Mouse (Mus musculus) mouse embryonic stem cell (cell line): ENCODE measurements at regions not wholly inside any gene's neighbourhood (a gene's known extent, or its start where the extent isn't known, plus 50 kb on each side); places are given as distances from the start of the nearest gene placed in this dataset.

Experiments used
- in situ Hi-C, 2 experiments: fragments of 300-500 bp; cut with MboI; formaldehyde crosslinking; loops; 1 replicate in 1 of 2; 3 replicates in 1 of 2; pipeline ENCODE4 v1.14.3; 2019 to 2020; ENCODE audit warnings: low sequenced_read_pairs in 2 of 2, low pct_unique_long_range_greater_than_20kb in 1 of 2, mixed read lengths in 1 of 2; ENCODE audit not compliant: unreplicated experiment in 1 of 2

- in situ Hi-C loops = loop anchor here in 1 of 2 experiments (25.0 kb wide), 1 partner anchor 713 kb away; no protein-coding TSS in a partner anchor
These were observed 174.6 kb downstream of the Nrip1 start for GRCm38 (mm10) chr16:76199006-76199405.

DNA sequence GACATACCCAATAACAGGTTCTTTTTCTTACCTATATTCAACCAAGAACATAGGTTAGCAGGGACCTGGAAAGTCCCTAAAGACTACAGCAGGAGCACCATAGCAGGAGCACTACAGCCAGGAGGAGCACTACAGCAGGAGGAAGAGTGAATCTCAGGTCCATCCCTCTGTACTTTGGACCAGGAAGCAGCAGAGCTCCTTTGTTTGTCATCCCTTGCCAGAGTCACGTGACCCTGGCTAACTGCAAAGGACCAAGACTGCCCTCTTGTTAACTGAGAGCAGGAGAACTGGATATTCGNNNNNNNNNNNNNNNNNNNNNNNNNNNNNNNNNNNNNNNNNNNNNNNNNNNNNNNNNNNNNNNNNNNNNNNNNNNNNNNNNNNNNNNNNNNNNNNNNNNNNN lies 172.2 kb upstream of the Samsn1 start:
- in situ Hi-C loops = loop anchor here in 1 of 2 experiments (25.0 kb wide), 1 partner anchor 718 kb away; no protein-coding TSS in a partner anchor

GRCm38 (mm10) chr16:76191135-76191534 lies 169.1 kb upstream of the Samsn1 start:
- in situ Hi-C loops = loop anchor here in 1 of 2 experiments (25.0 kb wide), 1 partner anchor 721 kb away; no protein-coding TSS in a partner anchor

GRCm38 (mm10) chr16:76183556-76183955 lies 161.5 kb upstream of the Samsn1 start:
- in situ Hi-C loops = loop anchor here in 1 of 2 experiments (25.0 kb wide), 1 partner anchor 729 kb away; no protein-coding TSS in a partner anchor

- in situ Hi-C loops = loop anchor here in 1 of 2 experiments (25.0 kb wide), 1 partner anchor 729 kb away; no protein-coding TSS in a partner anchor
These were observed 161.0 kb upstream of the Samsn1 start for GRCm38 (mm10) chr16:76183105-76183504.

DNA sequence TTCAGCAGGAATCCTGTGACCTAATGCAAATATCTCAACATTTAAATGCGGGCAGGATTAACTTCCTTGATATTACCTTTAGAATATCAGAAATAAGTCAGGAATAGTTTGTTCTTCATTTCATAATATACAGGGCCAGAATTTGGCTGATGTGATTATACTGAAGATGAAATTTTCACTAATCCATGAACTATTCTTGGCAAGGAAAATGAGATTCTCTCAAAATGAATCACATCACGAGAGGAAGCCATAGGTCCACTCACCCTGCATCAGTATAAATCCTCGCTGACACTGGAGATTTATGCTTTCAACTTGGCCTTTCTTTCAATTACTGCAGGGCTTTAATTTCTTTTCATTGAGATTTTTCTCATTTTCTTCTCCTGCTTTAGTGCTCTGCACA lies 159.5 kb upstream of the Samsn1 start:
- in situ Hi-C loops = loop anchor here in 1 of 2 experiments (25.0 kb wide), 1 partner anchor 731 kb away; no protein-coding TSS in a partner anchor

- in situ Hi-C loops = no loop called here
These were observed 145.6 kb upstream of the Samsn1 start for GRCm38 (mm10) chr16:76167651-76168050.

GRCm38 (mm10) chr16:76160879-76161278 lies 138.8 kb upstream of the Samsn1 start:
- in situ Hi-C loops = no loop called here

DNA sequence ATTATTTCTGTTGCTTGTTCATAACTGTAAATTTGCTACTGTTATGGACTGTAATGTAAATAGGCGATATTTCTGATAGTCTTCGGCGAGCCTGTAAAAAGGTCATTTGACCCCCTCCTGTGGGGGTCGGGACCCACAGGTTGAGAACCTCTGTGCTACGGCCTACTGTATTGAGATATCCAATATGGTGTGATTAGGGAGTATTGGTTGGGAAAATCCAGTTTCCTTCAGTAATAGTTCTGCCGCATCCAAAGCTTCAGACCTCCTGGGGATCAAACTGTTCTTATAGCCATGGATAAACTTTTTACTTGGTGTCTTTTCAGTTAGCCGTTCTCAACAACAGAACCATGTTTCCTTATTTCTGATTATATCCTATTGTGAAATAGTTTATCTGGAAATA lies 136.5 kb upstream of the Samsn1 start:
- in situ Hi-C loops = no loop called here

- in situ Hi-C loops = no loop called here
These were observed 131.9 kb upstream of the Samsn1 start for GRCm38 (mm10) chr16:76153766-76154525.

DNA sequence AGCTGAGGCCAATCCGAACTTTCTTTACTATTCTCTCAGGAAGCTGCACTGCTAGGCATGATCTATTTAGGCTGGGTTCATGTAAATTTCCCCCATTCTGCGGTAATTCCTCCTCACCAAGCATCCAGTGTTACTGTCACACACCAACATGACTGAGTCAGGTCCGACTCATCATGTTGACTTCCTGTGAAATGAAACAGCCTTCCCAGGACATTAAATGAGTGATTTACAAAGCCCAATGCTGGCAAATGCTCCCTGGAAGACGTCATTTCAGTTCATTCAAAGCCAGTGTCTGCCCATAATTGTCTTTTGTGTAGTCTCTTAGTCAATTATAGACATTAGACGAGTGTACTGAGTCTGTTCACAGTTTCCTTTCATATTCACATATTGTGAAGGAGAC lies 127.5 kb upstream of the Samsn1 start:
- in situ Hi-C loops = no loop called here

- in situ Hi-C loops = no loop called here
These were observed 111.8 kb upstream of the Samsn1 start for GRCm38 (mm10) chr16:76133892-76134291.

DNA sequence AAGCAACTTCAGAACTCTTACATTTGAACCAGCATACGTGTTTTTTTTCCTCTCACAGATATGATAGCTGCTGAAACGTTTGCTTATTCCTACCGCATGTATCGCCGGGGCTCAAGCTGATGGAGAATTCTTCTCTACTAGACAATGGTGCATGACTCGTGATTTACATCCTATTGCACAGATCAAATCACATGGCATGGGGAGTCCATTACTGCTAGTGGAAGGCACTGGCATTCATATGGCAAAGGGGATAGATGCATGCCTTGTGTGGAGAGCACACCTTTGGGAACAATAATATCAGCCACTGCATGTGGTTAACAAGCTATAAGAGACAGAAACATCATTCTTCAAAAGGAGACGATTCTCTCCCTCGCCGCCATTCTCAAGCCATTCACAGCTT lies 108.4 kb upstream of the Samsn1 start:
- in situ Hi-C loops = no loop called here

DNA sequence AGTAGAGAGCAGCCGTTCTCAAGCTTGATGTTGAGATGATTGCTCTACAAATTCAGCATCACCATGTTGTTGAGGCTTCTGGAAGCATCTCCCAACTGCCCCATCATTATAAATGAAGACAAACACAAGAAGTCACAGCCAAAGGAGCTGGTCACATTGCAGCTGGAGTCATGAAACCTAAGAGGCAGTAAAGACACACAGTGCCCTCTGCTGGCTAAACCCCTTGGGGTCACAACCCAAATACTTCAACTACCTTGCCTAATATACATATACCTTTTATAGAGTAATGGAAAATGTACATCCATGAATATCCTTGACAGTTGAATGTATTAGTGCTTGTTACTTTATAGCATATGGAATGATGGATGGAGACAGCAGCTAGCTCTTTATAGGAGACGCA lies 107.9 kb upstream of the Samsn1 start:
- in situ Hi-C loops = no loop called here

DNA sequence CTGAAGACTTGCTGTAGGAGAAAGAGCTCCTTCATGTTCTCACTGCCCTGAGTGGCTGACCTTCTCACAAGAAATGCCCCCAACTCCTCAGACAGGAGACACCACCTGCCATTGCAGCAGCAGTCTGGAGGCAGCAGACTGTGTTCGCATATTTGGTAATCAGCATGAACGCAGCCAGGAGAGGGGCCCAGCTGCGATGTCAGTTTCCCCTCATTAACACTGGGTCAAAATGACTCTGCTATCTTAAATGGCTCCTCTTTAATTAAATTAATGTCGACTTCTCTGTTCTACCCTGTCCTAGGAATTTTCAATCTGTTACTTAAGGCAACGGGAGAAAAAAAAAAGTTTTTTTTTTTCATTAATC lies 100.9 kb upstream of the Samsn1 start:
- in situ Hi-C loops = no loop called here

GRCm38 (mm10) chr16:76122172-76123020 lies 100.3 kb upstream of the Samsn1 start:
- in situ Hi-C loops = no loop called here

DNA sequence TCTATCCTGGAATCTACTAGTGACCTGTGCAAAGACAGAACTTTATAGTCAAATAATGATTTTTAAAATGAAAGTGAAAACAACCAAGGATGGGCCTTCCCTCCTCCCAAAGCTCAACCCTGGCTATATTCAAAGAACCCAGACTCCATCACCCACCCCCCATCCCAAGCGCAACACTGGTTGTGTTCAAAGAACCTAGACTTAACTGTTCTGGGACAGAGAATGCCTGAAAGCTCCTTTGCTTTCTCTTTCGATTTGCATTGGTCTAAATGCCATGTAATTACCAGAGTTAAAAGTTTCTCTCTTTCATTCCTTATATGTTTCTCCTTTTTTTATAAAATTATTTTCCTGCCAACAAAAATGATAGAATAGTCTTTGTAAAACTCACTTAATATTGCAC lies 98.6 kb upstream of the Samsn1 start:
- in situ Hi-C loops = no loop called here

DNA sequence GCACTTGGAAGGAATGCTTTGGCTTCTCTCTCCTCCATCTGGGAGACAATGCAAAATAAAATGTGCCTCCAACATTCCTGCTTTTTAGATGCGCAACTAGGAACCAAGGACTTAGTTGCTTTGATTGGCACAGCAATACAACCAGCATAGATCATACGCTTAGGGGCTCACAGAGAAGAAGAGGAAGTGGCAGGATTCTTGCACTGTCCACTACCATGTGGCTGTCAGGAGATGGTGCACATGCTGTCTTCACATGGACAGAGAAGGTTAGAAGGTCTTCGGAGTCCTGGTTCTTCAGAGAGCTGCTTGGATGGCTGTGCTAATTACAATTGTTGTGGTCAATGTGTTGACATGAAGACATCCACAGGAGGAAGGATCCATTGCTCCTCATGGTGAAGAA lies 88.3 kb upstream of the Samsn1 start:
- in situ Hi-C loops = no loop called here

GRCm38 (mm10) chr16:76108464-76108863 lies 86.4 kb upstream of the Samsn1 start:
- in situ Hi-C loops = no loop called here
